Mouse (Mus musculus) forebrain, embryonic 14.5 days (tissue): ENCODE results near the gene Tmem74b. TPM values are rescaled to one million over a fixed set of nuclear protein-coding genes. Genes with fewer than 3 reads are reported as not detected.
A peak's percentile ranks its signal among the peaks of the same experiment; 100 is the strongest.

Source experiments
- ATAC-seq: fragments of 200-750 bp; cut with Nextera tagmentation; 2 replicates; pipeline ENCODE4 v1.8.0; 2017; ENCODE audit warnings: mild to moderate bottlenecking, moderate library complexity
- DNase-seq: peaks from one replicate; pipeline ENCODE4 v3.0.0-alpha.2; 2015; ENCODE audit warnings: low spot score
- H3K27ac ChIP-seq: fragments of 300-500 bp; sonication (generic); 2 replicates; pipeline ENCODE4 v1.5.1; 2014; ENCODE audit warnings: low read depth, mild to moderate bottlenecking, control low read depth, low read length, moderate library complexity
- H3K27me3 ChIP-seq: fragments of 300-500 bp; sonication (generic); replicated peaks from 2 replicates; pipeline ENCODE4 v1.6.1; 2014; ENCODE audit warnings: low read length, control low read depth, mixed read lengths; ENCODE audit not compliant: control insufficient read depth, insufficient read depth
- H3K36me3 ChIP-seq: fragments of 300-500 bp; sonication (generic); 2 replicates; pipeline ENCODE4 v1.6.1; 2014; ENCODE audit warnings: low read length, control low read depth; ENCODE audit not compliant: control insufficient read depth, insufficient read depth
- H3K4me1 ChIP-seq: fragments of 300-500 bp; sonication (generic); 2 replicates; pipeline ENCODE4 v1.6.1; 2014; ENCODE audit warnings: antibody characterized with exemption, low read length, control low read depth; ENCODE audit not compliant: control insufficient read depth, insufficient read depth
- H3K4me2 ChIP-seq: fragments of 300-500 bp; sonication (generic); 2 replicates; pipeline ENCODE4 v1.6.1; 2014; ENCODE audit warnings: mild to moderate bottlenecking, control low read depth, low read length
- H3K4me3 ChIP-seq: fragments of 300-500 bp; sonication (generic); 2 replicates; pipeline ENCODE4 v1.5.1; 2014; ENCODE audit warnings: low read depth, low read length, control low read depth
- H3K9ac ChIP-seq: fragments of 300-500 bp; sonication (generic); 2 replicates; pipeline ENCODE4 v1.6.1; 2014; ENCODE audit warnings: mild to moderate bottlenecking, low read length, control low read depth, moderate library complexity
- H3K9me3 ChIP-seq: fragments of 300-500 bp; sonication (generic); replicated peaks from 2 replicates; pipeline ENCODE4 v1.6.1; 2016; ENCODE audit warnings: low read length, control low read depth, mixed read lengths; ENCODE audit not compliant: control insufficient read depth
- WGBS: fragments of 180-500 bp; shearing (Covaris S2); extraction: QIAGEN DNeasy Blood & Tissue Kit; methylation state at CpG from one replicate; pipeline ENCODE4 v1.1.7; 2014; 5-methylcytosine and 5-hydroxymethylcytosine counted together
- polyA plus RNA-seq: library from polyadenylated mRNA; unstranded; fragments of >200 nt; fragmentation: Nextera tagmentation; extraction: Ambion mirVana; gene quantifications from 2 replicates; pipeline ENCODE4 v1.2.1, GENCODE M21; 2014

Gene Tmem74b
- 17.3 and 19.7 TPM in 2 replicates for polyA plus RNA-seq

GRCm38 (mm10) chr2:151701231-151702145, at the start of gene Tmem74b:
Gene Tmem74b (plus strand): TSS chr2:151702008.
- peak within 1 kb of the TSS; percentile 95 for H3K9ac ChIP-seq
- no peaks in the 10 kb centered on the region for H3K9me3 ChIP-seq
- no peaks in the 10 kb centered on the region for H3K27me3 ChIP-seq
- peaks cover 4% of the 10 kb centered on the region; the same call in 1 of the 2 replicates for H3K36me3 ChIP-seq
- peaks cover 10% of the 10 kb centered on the region for H3K4me1 ChIP-seq
- H3K4me2 ChIP-seq: peak within 1 kb of the TSS; percentile 88
- peak within 1 kb of the TSS; percentile 75 for H3K4me3 ChIP-seq
- ATAC-seq (no peak; the same call in 1 of the 2 replicates), DNase-seq (peak; percentile 2)
- H3K27ac ChIP-seq: peak within 1 kb of the TSS; percentile 52; the same call in 1 of the 2 replicates
- WGBS: 4% methylated on average over 23 of the region's 25 CpGs

DNA sequence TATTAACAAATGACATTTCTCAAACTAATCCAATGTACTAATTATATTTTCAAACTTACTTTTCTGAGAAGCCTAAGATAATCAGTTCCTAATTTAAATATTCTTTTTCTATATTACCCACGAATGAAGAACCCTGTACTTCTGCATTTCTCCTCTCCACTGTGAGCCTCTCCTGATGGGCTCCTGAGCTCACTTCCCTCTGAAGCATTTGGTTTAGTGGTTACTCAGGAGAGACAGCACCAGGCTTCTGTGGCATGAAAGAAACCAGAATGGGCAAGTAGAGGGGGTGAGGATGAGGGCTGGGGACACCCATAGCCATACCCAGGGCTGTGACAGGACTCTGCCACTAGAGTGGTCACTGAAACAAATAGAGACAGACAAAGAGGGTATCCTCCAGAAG, 49.8 kb upstream of the Tmem74b start:
- H3K27me3 ChIP-seq: no peaks in the 10 kb centered on the region
- H3K9ac ChIP-seq: no peak overlapping the region
- no peak overlapping the region for H3K4me3 ChIP-seq
- ATAC-seq: no peak
- DNase-seq: no peak
- H3K9me3 ChIP-seq: no peaks in the 10 kb centered on the region
- H3K4me1 ChIP-seq: no peaks in the 10 kb centered on the region
- H3K4me2 ChIP-seq: no peak overlapping the region
- 66% methylated on average over 1 of the region's 1 CpGs for WGBS
- H3K27ac ChIP-seq: no peak overlapping the region
- H3K36me3 ChIP-seq: no peaks in the 10 kb centered on the region

DNA sequence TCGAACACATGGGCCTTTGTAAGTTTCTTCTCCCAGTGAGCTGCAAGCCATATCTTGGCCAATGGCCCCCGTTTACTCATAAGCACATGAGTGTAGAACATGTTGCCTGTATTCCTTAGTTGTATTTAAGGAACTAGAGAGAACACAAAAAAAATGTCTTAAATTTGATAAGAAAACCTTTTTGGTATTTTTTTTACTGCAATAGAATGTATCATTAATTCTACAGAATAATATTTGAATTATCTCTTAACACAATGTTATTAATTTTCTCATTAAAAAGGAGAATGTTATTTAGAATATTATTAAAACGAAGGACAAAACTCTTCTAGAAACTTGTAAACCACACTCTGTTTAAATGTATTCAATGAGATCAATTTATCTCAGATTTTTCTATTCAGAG, 33.4 kb upstream of the Tmem74b start, which contains the start of gene Rad21l:
Rad21l (minus strand) TSS at position 101 of the 400 bp plus-strand sequence.
- Histone ChIP-seq H3K9me3 (no peaks in the 10 kb centered on the region), H3K4me1 (no peaks in the 10 kb centered on the region), H3K4me3 (no peak within 1 kb of the TSS), H3K27ac (no peak within 1 kb of the TSS), H3K36me3 (no peaks in the 10 kb centered on the region), H3K9ac (no peak within 1 kb of the TSS), H3K4me2 (no peak within 1 kb of the TSS), H3K27me3 (no peaks in the 10 kb centered on the region)
- 83% methylated on average over 3 of the region's 3 CpGs for WGBS
- ATAC-seq (no peak), DNase-seq (no peak)

- Histone ChIP-seq H3K4me3 (no peak overlapping the region), H3K27me3 (no peaks in the 10 kb centered on the region), H3K9ac (no peak overlapping the region), H3K27ac (no peak overlapping the region), H3K9me3 (no peaks in the 10 kb centered on the region), H3K36me3 (no peaks in the 10 kb centered on the region), H3K4me1 (no peaks in the 10 kb centered on the region), H3K4me2 (peak overlapping the region; percentile 16; the same call in 1 of the 2 replicates)
- DNase-seq (no peak), ATAC-seq (0 out of 2 replicates have a peak, but pooled peaks have one; percentile 23)
- WGBS: 45% methylated on average over 48 of the region's 48 CpGs
Observed at GRCm38 (mm10) chr2:151670026-151670967, 31.5 kb upstream of the Tmem74b start.

DNA sequence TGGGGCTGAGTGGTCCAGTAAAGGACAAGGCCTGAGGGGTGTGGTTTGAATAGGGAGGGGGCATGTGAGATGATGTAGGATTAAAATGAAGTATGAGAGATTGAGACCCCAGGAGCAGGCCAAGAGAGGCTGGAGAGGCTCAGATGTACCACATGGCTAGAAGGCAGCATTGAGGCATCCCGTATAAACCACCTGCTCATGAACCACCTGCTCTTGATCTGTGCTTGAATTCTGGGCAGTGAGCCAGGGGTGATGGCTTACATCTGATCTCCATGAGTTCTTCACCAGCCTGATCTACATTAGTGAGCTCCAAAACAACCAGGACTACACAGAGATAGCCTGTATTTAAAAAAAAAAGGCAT, 30.9 kb upstream of the Tmem74b start:
- Histone ChIP-seq H3K27ac (no peak overlapping the region), H3K9me3 (no peaks in the 10 kb centered on the region), H3K9ac (no peak overlapping the region), H3K36me3 (no peaks in the 10 kb centered on the region), H3K27me3 (no peaks in the 10 kb centered on the region), H3K4me1 (no peaks in the 10 kb centered on the region), H3K4me2 (no peak overlapping the region), H3K4me3 (no peak overlapping the region)
- 41% methylated on average over 1 of the region's 1 CpGs for WGBS
- DNase-seq: no peak
- ATAC-seq: no peak

DNA sequence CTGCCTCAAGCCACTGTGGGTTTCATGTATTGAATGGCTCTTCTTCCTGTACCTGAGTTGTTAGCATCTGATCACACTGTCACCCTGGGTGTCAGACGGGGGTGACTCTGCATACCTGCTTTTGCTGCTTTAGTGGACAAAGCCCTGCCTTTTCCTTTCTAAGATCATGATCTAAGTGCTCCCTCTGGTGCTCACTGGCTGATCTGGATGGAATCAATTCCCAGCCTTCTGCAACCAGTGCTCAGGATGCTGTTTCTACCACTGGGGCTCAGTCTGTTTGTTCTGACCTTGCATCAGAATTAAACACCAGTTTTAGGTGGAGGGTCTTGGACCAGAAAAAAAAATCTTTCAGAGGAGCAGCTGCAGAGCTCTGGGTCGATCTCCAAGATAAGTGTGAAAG, 25.6 kb upstream of the Tmem74b start:
- 58% methylated on average over 2 of the region's 2 CpGs for WGBS
- no peaks in the 10 kb centered on the region for H3K27me3 ChIP-seq
- H3K4me3 ChIP-seq: no peak overlapping the region
- no peaks in the 10 kb centered on the region for H3K4me1 ChIP-seq
- H3K9ac ChIP-seq: no peak overlapping the region
- ATAC-seq (no peak), DNase-seq (peak; percentile 30)
- H3K27ac ChIP-seq: no peak overlapping the region
- H3K4me2 ChIP-seq: no peak overlapping the region
- no peaks in the 10 kb centered on the region for H3K36me3 ChIP-seq
- no peaks in the 10 kb centered on the region for H3K9me3 ChIP-seq

DNA sequence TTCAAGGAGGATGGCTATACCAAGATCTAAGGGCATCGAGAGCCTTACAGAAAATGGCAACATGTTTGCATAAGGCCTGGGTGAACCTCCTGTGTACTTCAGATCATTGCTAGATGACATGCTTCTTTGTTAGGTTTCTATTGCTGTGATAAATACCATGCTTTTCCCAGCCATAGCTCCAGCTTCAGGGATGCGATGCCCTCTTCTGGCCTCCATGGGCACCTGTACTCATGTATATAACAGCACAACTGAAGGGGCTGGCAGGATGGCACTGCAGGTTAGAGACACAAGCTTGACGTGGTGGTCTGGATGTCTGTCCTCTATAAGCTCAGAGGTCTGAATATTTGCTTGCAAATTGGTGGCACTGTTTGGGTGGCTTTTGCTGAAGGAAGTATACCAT, 19.5 kb upstream of the Tmem74b start:
- Histone ChIP-seq H3K4me3 (no peak overlapping the region), H3K9ac (no peak overlapping the region), H3K27ac (no peak overlapping the region), H3K4me1 (no peaks in the 10 kb centered on the region), H3K9me3 (no peaks in the 10 kb centered on the region), H3K36me3 (no peaks in the 10 kb centered on the region), H3K27me3 (no peaks in the 10 kb centered on the region), H3K4me2 (no peak overlapping the region)
- 58% methylated on average over 3 of the region's 3 CpGs for WGBS
- ATAC-seq (peak; percentile 67; the same call in 1 of the 2 replicates), DNase-seq (peak; percentile 72)

GRCm38 (mm10) chr2:151682976-151683375, 18.8 kb upstream of the Tmem74b start:
- ATAC-seq: no peak
- Histone ChIP-seq H3K4me1 (no peaks in the 10 kb centered on the region), H3K9me3 (no peaks in the 10 kb centered on the region), H3K27me3 (no peaks in the 10 kb centered on the region), H3K9ac (no peak overlapping the region), H3K4me3 (no peak overlapping the region), H3K27ac (no peak overlapping the region), H3K36me3 (no peaks in the 10 kb centered on the region), H3K4me2 (no peak overlapping the region)
- no peak for DNase-seq
- WGBS: 90% methylated on average over 4 of the region's 4 CpGs
